ENCODE assay signal across 13 mouse cellular contexts in the genomic region with DNA sequence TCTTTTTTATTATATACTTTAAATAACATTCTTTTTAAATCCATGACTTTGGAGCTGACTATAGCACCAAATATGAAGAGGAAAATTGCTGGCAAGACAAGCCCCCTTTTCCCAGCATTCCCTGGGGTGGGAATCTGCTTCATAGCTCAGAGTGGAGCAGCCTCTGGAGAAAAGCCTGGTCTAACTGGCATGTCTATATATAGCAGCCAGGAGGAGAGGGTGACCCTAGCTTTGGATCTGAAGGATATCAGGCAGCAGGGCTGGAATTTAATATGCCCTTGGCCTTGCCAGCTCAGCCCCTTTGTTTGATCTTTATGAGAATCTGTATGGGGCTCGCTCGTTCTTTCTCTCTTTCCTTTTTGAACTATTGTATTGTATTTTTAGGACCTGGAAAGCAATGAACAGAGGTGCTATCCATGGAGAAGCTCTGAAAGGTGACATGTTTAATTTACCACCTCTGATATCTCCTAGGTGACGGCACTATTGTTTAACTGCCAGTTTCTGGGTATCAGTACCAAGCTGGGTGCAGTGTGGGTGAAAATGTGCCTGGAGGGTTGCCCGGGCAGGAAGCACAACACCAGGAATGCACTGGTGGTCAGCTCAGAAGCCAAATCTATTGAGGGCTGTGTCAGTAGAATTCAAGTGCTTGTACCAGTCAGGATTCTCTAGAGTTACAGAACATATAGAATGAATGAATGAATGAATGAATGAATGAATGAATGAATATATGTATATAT. TPM values are rescaled to one million over a fixed set of nuclear protein-coding genes. Genes with fewer than 3 reads are reported as not detected.
DNase-seq lines count a peak whose midpoint lies in the region.
"Had no signal": no experiment of that assay in that cellular context is flagged by ENCODE, and none has a peak within 500 bp of the region (broad histone marks: within the 10 kb centered on the region; RNA-seq: fewer than 3 reads in every experiment).

Gm3646 (minus strand) TSS at position 90 of the 737 bp plus-strand sequence.

- DNase-seq in cerebellum, postnatal 10 days = peak; percentile 76 to 78
- no peak for DNase-seq in cerebellum, adult 11 months
- peak; percentile 31 to 50 for DNase-seq in layer of hippocampus, postnatal 10 days (ENCODE audit: low spot score in 2 of 2)
- DNase-seq in layer of hippocampus, postnatal 36 days = no peak
- DNase-seq in gastrocnemius, postnatal 14 days = peak; percentile 36
- DNase-seq in heart, postnatal 25 days (ENCODE audit: low spot score) = peak; percentile 27
- DNase-seq in urinary bladder, adult 2 months (ENCODE audit: low spot score) = no peak
- no peak for DNase-seq in lung, postnatal 25 days (ENCODE audit: low spot score)
- DNase-seq: B cell, adult 2 months; kidney, adult 2 months had no signal

- intact Hi-C loops in gastrocnemius, postnatal 14 days (cut with DNase I; ENCODE audit: low total_unique reads) = no loop called here
- intact Hi-C loops in heart, postnatal 25 days (cut with DNase I) = no loop called here

RNA-seq across cellular contexts. Expression of gene Gm3646, which starts in this region (rescaled TPM):
- total RNA-seq in layer of hippocampus, postnatal 10 days (2021) = not detected
- not detected for total RNA-seq in layer of hippocampus, postnatal 36 days (2021)
- 1 to 10 TPM; 1.6 to 2.2 TPM for total RNA-seq in gastrocnemius, postnatal 14 days (2021)
- total RNA-seq in heart, postnatal 25 days (2021) = 1 to 10 TPM; 5.8 to 9.4 TPM
- polyA plus RNA-seq in urinary bladder, adult 2 months (2012; rRNA removed) = not detected in 2 replicates
- polyA plus RNA-seq: kidney, adult 2 months; limb, embryonic 12.5 days; macrophage; Patski had no signal

Comparison
In these comparisons a context has a peak if more than half of its experiments do, and no peak if none do; other contexts are left out.
1. DNase-seq: peak in cerebellum, postnatal 10 days (2 of 2), gastrocnemius, postnatal 14 days (single experiment) and heart, postnatal 25 days (single experiment); none in cerebellum, adult 11 months (single experiment), layer of hippocampus, postnatal 36 days (0 of 2), urinary bladder, adult 2 months (single experiment) and lung, postnatal 25 days (single experiment).
2. Peak in DNase-seq in layer of hippocampus, postnatal 10 days; RNA of the gene not detected or under 1 TPM.